Mouse (Mus musculus) stomach, embryonic 15.5 days (tissue): ENCODE results near the gene Wwtr1. TPM values are rescaled to one million over a fixed set of nuclear protein-coding genes. Genes with fewer than 3 reads are reported as not detected.

Source experiments
- ATAC-seq: fragments of 200-750 bp; cut with Nextera tagmentation; 2 replicates; pipeline ENCODE4 v1.8.0; 2017; ENCODE audit warnings: low read depth, moderate number of reproducible peaks, moderate TSS enrichment; ENCODE audit not compliant: insufficient read depth, low FRiP score
- H3K27ac ChIP-seq: fragments of 300-500 bp; sonication (generic); 2 replicates; pipeline ENCODE4 v1.5.1; 2015; ENCODE audit warnings: mild to moderate bottlenecking, inconsistent platforms
- H3K27me3 ChIP-seq: fragments of 300-500 bp; sonication (generic); replicated peaks from 2 replicates; pipeline ENCODE4 v1.6.1; 2015; ENCODE audit warnings: inconsistent platforms
- H3K36me3 ChIP-seq: fragments of 300-500 bp; sonication (generic); 2 replicates; pipeline ENCODE4 v1.6.1; 2015; ENCODE audit warnings: inconsistent platforms
- H3K4me1 ChIP-seq: fragments of 300-500 bp; sonication (generic); 2 replicates; pipeline ENCODE4 v1.6.1; 2015; ENCODE audit warnings: inconsistent platforms
- H3K4me2 ChIP-seq: fragments of 300-500 bp; sonication (generic); 2 replicates; pipeline ENCODE4 v1.6.1; 2015; ENCODE audit warnings: mild to moderate bottlenecking, inconsistent platforms
- H3K4me3 ChIP-seq: fragments of 300-500 bp; sonication (generic); replicated peaks from 2 replicates; pipeline ENCODE4 v1.5.1; 2015; ENCODE audit warnings: inconsistent platforms
- H3K9ac ChIP-seq: fragments of 300-500 bp; sonication (generic); 2 replicates; pipeline ENCODE4 v1.6.1; 2015; ENCODE audit warnings: inconsistent platforms
- H3K9me3 ChIP-seq: fragments of 300-500 bp; sonication (generic); 2 replicates; pipeline ENCODE4 v1.6.1; 2016; ENCODE audit warnings: inconsistent platforms
- WGBS: fragments of 180-500 bp; shearing (Covaris S2); methylation state at CpG from one replicate; pipeline ENCODE4 v1.1.7; 2015; 5-methylcytosine and 5-hydroxymethylcytosine counted together
- microRNA-seq: library from miRNA; unstranded; fragments of <30 nt; microRNA quantifications from one replicate; pipeline ENCODE4, GENCODE M21; 2016
- polyA plus RNA-seq: library from polyadenylated mRNA; unstranded; fragments of >200 nt; fragmentation: Nextera tagmentation; extraction: Ambion mirVana; gene quantifications from 2 replicates; pipeline ENCODE4 v1.2.1, GENCODE M21; 2015

Wwtr1 gene
- polyA plus RNA-seq, 1 experiment from 2014 or later: 18.9 TPM

DNA sequence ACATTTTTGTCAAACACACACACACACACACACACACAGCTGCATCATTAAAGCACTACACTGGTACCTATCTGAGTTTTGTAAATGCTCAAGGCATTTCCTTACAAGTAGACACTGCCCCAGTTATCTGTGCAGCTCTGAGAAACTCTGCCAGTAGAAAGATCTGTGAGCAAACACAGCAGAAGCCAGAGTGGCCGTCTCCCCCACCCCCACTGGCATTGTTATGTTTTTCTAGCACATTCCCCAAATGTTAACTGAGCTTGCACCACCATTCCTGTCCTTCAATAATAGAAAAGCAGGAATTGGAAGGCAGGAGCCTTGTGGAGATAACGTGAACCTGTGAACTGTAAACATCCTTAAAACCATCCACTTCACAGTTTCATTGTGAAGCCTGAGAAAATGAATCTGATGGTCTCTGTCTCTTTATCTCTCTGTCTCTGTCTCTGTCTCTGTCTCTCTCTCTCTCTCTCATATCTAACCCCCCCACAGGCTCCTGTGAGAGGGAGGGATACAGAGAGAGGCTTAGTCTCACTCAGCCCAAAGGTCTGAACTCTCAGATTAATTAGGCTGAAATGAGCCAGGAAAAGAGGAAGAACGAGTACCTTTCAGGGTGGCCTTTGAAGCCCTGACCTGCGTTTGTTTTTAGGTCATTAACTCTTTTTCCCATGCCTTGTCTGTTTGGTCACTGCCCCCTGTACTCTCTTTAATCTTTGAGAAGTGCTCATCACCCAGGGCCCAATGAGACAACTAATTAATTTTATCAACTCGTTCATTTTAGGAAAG, 146.8 kb downstream of the Wwtr1 start:
- ATAC-seq: no peak
- no peak overlapping the region for H3K27ac ChIP-seq
- WGBS: 13% methylated on average over 5 of the region's 5 CpGs
- H3K9ac ChIP-seq: no peak overlapping the region
- no peaks in the 10 kb centered on the region for H3K4me1 ChIP-seq
- H3K4me3 ChIP-seq: no peak overlapping the region
- no peaks in the 10 kb centered on the region for H3K36me3 ChIP-seq
- no peaks in the 10 kb centered on the region for H3K9me3 ChIP-seq
- no peaks in the 10 kb centered on the region for H3K27me3 ChIP-seq
- H3K4me2 ChIP-seq: no peak overlapping the region

DNA sequence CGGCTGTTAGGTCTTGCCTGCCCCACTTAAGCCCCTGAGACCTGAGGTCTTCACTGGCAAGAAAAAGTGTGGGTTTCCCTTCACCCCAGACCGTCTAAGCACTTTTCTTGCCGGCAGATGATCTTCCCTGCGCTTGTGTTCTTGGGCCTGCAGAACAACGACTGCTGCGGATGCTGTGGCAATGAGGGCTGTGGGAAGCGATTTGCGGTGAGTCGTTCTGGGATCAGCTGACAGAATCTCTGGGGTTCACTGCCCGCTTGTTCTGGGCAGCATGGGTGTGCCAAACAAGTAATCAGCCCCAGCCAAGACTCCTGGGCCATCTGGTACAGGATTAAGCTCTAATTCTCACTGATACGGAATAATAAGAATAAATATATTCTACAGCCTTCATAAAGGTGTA, 149.4 kb downstream of the Wwtr1 start:
- Histone ChIP-seq H3K4me2 (no peak overlapping the region), H3K27me3 (no peaks in the 10 kb centered on the region), H3K27ac (no peak overlapping the region), H3K4me3 (no peak overlapping the region), H3K4me1 (no peaks in the 10 kb centered on the region), H3K36me3 (no peaks in the 10 kb centered on the region), H3K9ac (no peak overlapping the region), H3K9me3 (no peaks in the 10 kb centered on the region)
- WGBS: 83% methylated on average over 11 of the region's 11 CpGs
- no peak for ATAC-seq

DNA sequence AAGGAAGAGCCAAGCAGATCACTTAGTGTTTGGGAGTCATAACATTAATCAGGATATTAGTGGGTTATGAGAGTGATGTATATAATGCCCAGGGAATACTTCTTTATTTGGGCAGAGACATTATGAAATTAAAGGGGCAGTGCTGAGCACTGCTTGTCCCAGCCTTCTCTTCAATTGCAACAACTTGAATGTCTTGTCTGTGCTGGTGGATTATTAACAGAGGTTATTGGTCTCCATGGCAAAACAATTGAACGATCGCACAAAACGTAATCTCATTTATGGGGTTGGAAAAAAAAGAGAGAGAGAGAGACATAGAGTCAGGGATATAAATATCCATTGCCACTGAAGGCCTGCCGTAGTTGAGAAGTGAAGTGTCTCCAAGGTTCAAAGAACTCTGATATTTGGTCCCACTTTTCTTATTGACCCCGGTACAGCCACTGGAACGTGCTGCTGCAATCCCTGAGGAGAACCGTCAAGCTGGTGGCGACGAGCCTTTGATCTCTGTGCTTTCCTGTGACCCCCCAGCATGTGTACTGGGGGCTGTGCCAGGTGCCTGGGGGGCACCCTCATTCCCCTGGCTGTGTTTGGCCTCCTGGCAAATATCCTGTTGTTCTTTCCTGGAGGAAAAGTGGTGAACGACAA, 150.5 kb downstream of the Wwtr1 start, which contains the start of gene Tm4sf4:
Tm4sf4 (plus strand) TSS at position 226 of the 642 bp plus-strand sequence.
- WGBS: 62% methylated on average over 10 of the region's 10 CpGs
- no peak; the same call in 1 of the 2 replicates for ATAC-seq
- H3K4me2 ChIP-seq: peak within 1 kb of the TSS; percentile 22; the same call in 1 of the 2 replicates
- H3K9me3 ChIP-seq: no peaks in the 10 kb centered on the region
- no peak within 1 kb of the TSS for H3K27ac ChIP-seq
- H3K4me1 ChIP-seq: no peaks in the 10 kb centered on the region
- no peaks in the 10 kb centered on the region for H3K27me3 ChIP-seq
- no peak within 1 kb of the TSS for H3K4me3 ChIP-seq
- H3K9ac ChIP-seq: no peak within 1 kb of the TSS
- no peaks in the 10 kb centered on the region for H3K36me3 ChIP-seq

DNA sequence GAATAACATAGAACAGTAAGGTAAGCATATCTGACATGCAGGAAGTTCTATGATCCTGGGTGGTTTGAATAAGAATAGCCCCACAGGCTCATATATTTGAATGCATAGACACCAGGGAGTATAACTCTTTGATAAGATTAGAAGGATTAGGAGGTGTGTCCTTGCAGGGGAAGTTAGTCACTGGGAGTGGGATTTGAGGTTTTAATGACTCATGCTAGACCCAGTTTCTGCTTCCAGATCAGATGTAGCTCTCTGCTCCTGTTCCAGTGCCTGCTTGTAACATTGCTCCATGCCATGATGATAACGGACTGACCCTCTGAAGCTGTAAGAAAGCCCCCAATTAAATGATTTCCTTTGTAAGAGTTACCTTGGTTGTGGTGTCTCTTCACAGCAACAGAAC, 155.1 kb downstream of the Wwtr1 start:
- H3K27me3 ChIP-seq: no peaks in the 10 kb centered on the region
- no peak for ATAC-seq
- no peaks in the 10 kb centered on the region for H3K36me3 ChIP-seq
- no peaks in the 10 kb centered on the region for H3K4me1 ChIP-seq
- H3K4me2 ChIP-seq: no peak overlapping the region
- H3K9ac ChIP-seq: no peak overlapping the region
- no peaks in the 10 kb centered on the region for H3K9me3 ChIP-seq
- H3K27ac ChIP-seq: no peak overlapping the region
- 88% methylated on average over 1 of the region's 1 CpGs for WGBS
- H3K4me3 ChIP-seq: no peak overlapping the region

DNA sequence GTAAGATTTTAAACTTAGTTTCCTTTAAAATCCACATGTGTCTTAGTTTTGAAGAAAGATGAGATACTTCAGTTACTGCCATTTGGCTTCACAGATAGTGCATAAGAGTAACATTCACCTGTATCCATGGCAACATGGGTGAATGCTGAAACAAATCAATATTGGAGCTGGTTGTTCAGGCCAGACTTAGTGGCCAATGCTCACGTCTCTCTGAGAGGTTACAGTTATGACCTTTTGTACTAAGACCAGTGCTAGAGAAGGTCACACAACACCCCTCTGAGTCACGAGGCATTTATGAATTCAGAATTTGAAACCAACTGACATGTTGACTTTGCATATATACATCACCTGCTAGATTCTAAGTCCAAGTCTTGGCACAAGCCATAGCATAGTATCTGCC, 155.5 kb downstream of the Wwtr1 start:
- no peak overlapping the region for H3K9ac ChIP-seq
- no peaks in the 10 kb centered on the region for H3K4me1 ChIP-seq
- no peak for ATAC-seq
- no peaks in the 10 kb centered on the region for H3K27me3 ChIP-seq
- no peak overlapping the region for H3K4me2 ChIP-seq
- no peak overlapping the region for H3K27ac ChIP-seq
- H3K9me3 ChIP-seq: no peaks in the 10 kb centered on the region
- no peak overlapping the region for H3K4me3 ChIP-seq
- 52% methylated on average over 2 of the region's 2 CpGs for WGBS
- H3K36me3 ChIP-seq: no peaks in the 10 kb centered on the region

DNA sequence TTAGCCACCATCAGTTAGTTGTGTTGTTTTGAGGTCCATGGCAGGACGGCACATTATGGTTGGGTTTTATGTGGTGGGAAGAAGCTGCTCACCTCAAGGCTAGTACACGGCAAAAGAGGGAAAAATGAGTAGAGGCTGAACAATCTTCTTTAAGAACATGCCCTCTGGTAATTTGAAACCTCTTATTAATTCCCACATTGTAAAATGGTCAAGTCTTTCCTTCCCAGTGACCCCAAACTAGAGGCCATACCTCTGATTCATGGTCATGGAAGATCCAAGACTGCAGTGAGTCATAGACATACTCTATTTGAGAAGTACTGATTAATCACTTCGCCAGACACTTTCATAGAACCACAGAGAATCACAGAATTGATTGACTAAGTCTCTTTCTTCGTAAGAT, 164.2 kb downstream of the Wwtr1 start:
- Histone ChIP-seq H3K27ac (no peak overlapping the region), H3K4me3 (no peak overlapping the region), H3K27me3 (no peaks in the 10 kb centered on the region), H3K36me3 (no peaks in the 10 kb centered on the region), H3K4me1 (no peaks in the 10 kb centered on the region), H3K9me3 (no peaks in the 10 kb centered on the region), H3K9ac (no peak overlapping the region), H3K4me2 (no peak overlapping the region)
- ATAC-seq: no peak
- whole genome bisulfite sequencing: 80% methylated on average over 4 of the region's 4 CpGs

Small RNAs within 50 kb of the gene (microRNA-seq; reads per million reads assigned to microRNA genes)
- not detected for gene Mir6377

Other genes starting within 250 kb of the Wwtr1 start
- gene Tm4sf4, start 150.6 kb downstream of the Wwtr1 start, polyA plus RNA-seq: 23.4 and 29.7 TPM in 2 replicates
- 66.4 and 85.6 TPM in 2 replicates for gene Commd2, start 75.8 kb upstream of the Wwtr1 start, polyA plus RNA-seq
- not detected in 2 replicates for gene Ankub1, start 116.9 kb upstream of the Wwtr1 start, polyA plus RNA-seq
- 76.0 and 83.0 TPM in 2 replicates for gene Rnf13, start 160.2 kb upstream of the Wwtr1 start, polyA plus RNA-seq